Mouse (Mus musculus) lung, embryonic 15.5 days (tissue): ENCODE data around the gene Mrps35. TPM values are rescaled to one million over a fixed set of nuclear protein-coding genes. Genes with fewer than 3 reads are reported as not detected.

ENCODE experiments used
- ATAC-seq: fragments of 200-750 bp; cut with Nextera tagmentation; 2 replicates; pipeline ENCODE4 v1.8.0; 2017; ENCODE audit warnings: moderate number of reproducible peaks, borderline replicate concordance; ENCODE audit not compliant: low FRiP score, low TSS enrichment; ENCODE audit errors: extremely low read depth
- H3K27ac ChIP-seq: fragments of 300-500 bp; sonication (generic); 2 replicates; pipeline ENCODE4 v1.5.1; 2015; ENCODE audit warnings: moderate library complexity, mild to moderate bottlenecking, inconsistent platforms
- H3K27me3 ChIP-seq: fragments of 300-500 bp; sonication (generic); 2 replicates; pipeline ENCODE4 v1.6.1; 2015; ENCODE audit warnings: inconsistent platforms
- H3K36me3 ChIP-seq: fragments of 300-500 bp; sonication (generic); 2 replicates; pipeline ENCODE4 v1.6.1; 2015; ENCODE audit warnings: inconsistent platforms
- H3K4me1 ChIP-seq: fragments of 300-500 bp; sonication (generic); 2 replicates; pipeline ENCODE4 v1.6.1; 2015; ENCODE audit warnings: inconsistent platforms
- H3K4me2 ChIP-seq: fragments of 300-500 bp; sonication (generic); 2 replicates; pipeline ENCODE4 v1.6.1; 2015; ENCODE audit warnings: inconsistent platforms, mild to moderate bottlenecking, moderate library complexity
- H3K4me3 ChIP-seq: fragments of 300-500 bp; sonication (generic); 2 replicates; pipeline ENCODE4 v1.5.1; 2015; ENCODE audit warnings: mild to moderate bottlenecking, inconsistent platforms
- H3K9ac ChIP-seq: fragments of 300-500 bp; sonication (generic); 2 replicates; pipeline ENCODE4 v1.6.1; 2015; ENCODE audit warnings: inconsistent platforms
- H3K9me3 ChIP-seq: fragments of 300-500 bp; sonication (generic); 2 replicates; pipeline ENCODE4 v1.6.1; 2016; ENCODE audit warnings: inconsistent platforms
- WGBS: fragments of 180-500 bp; shearing (Covaris S2); methylation state at CpG from one replicate; pipeline ENCODE4 v1.1.7; 2015; 5-methylcytosine and 5-hydroxymethylcytosine counted together
- polyA plus RNA-seq: library from polyadenylated mRNA; unstranded; fragments of >200 nt; fragmentation: Nextera tagmentation; extraction: Ambion mirVana; gene quantifications from 2 replicates; pipeline ENCODE4 v1.2.1, GENCODE M21; 2015

Mrps35 gene
- polyA plus RNA-seq, 1 experiment from 2014 or later: 103 TPM

GRCm38 (mm10) chr6:147118190-147118589 lies 75.6 kb downstream of the Mrps35 start:
- 79% methylated on average over 3 of the region's 3 CpGs for WGBS
- no peak for ATAC-seq
- H3K4me2 ChIP-seq: no peak overlapping the region
- H3K4me3 ChIP-seq: no peak overlapping the region
- no peaks in the 10 kb centered on the region for H3K4me1 ChIP-seq
- no peaks in the 10 kb centered on the region for H3K27me3 ChIP-seq
- no peaks in the 10 kb centered on the region for H3K9me3 ChIP-seq
- H3K36me3 ChIP-seq: no peaks in the 10 kb centered on the region
- H3K27ac ChIP-seq: no peak overlapping the region
- no peak overlapping the region for H3K9ac ChIP-seq

GRCm38 (mm10) chr6:147121320-147121719 lies 78.8 kb downstream of the Mrps35 start:
- WGBS: 40% methylated on average over 6 of the region's 6 CpGs
- no peaks in the 10 kb centered on the region for H3K27me3 ChIP-seq
- no peaks in the 10 kb centered on the region for H3K36me3 ChIP-seq
- no peak overlapping the region for H3K27ac ChIP-seq
- no peak for ATAC-seq
- no peak overlapping the region for H3K4me3 ChIP-seq
- H3K4me2 ChIP-seq: no peak overlapping the region
- H3K4me1 ChIP-seq: no peaks in the 10 kb centered on the region
- H3K9ac ChIP-seq: no peak overlapping the region
- no peaks in the 10 kb centered on the region for H3K9me3 ChIP-seq

Other genes with a start within 250 kb of the Mrps35 start
- gene Arntl2, start 246.7 kb upstream of the Mrps35 start, polyA plus RNA-seq: 5.3 and 5.6 TPM in 2 replicates
- not detected in 2 replicates for gene Smco2, start 192.7 kb upstream of the Mrps35 start, polyA plus RNA-seq
- gene Ppfibp1, start 154.3 kb upstream of the Mrps35 start, polyA plus RNA-seq: 45.9 and 52.3 TPM in 2 replicates
- 0.10 and 0.16 TPM in 2 replicates for gene 1700034J05Rik, start 88.3 kb upstream of the Mrps35 start, polyA plus RNA-seq
- 0.47 and 1.2 TPM in 2 replicates for gene Rep15, start 10.2 kb upstream of the Mrps35 start, polyA plus RNA-seq
- 6.9 and 8.4 TPM in 2 replicates for gene Mansc4, start 44.3 kb downstream of the Mrps35 start, polyA plus RNA-seq
- 8.4 and 8.9 TPM in 2 replicates for gene Klhl42, start 48.6 kb downstream of the Mrps35 start, polyA plus RNA-seq
- gene Pthlh, start 221.4 kb downstream of the Mrps35 start, polyA plus RNA-seq: 10.1 and 11.0 TPM in 2 replicates